Mouse (Mus musculus): ENCODE results near the gene Gm16253. TPM values are rescaled to one million over a fixed set of nuclear protein-coding genes. Genes with fewer than 3 reads are reported as not detected.
"Not testable (repeated sequence)": the region's sequence is repeated elsewhere in the genome, so short reads cannot be mapped to it uniquely, and the experiment has no call there.

Gm16253 gene
- polyA plus RNA-seq, 1 experiment from 2014 or later = 1.5 TPM

- no peak for ATAC-seq (replicated peaks; ENCODE audit: insufficient number of reproducible peaks, low FRiP score, low TSS enrichment)
- Histone ChIP-seq H3K27ac (ENCODE audit: low read depth, low read length) (peak overlapping the region; percentile 96), H3K4me1 (ENCODE audit: control insufficient read depth, insufficient read depth, low read length) (peaks cover 32% of the 10 kb centered on the region)
Measured at GRCm38 (mm10) chr3:96601941-96602703, 25.3 kb downstream of the Gm16253 start.

GRCm38 (mm10) chr3:96602704-96603084 lies 25.9 kb downstream of the Gm16253 start:
- Histone ChIP-seq H3K9me3 (replicated peaks; ENCODE audit: control insufficient read depth, low read length) (no peaks in the 10 kb centered on the region), H3K27ac (ENCODE audit: low read depth, low read length) (peak overlapping the region; percentile 96), H3K9ac (ENCODE audit: low read depth, low read length) (peak overlapping the region; percentile 87), H3K4me1 (ENCODE audit: control insufficient read depth, insufficient read depth, low read length) (peaks cover 27% of the 10 kb centered on the region), H3K4me2 (peak overlapping the region; percentile 72), H3K36me3 (ENCODE audit: control insufficient read depth, insufficient read depth, low read length) (no peaks in the 10 kb centered on the region), H3K4me3 (ENCODE audit: low read depth, low read length) (peak overlapping the region; percentile 84), H3K27me3 (ENCODE audit: control insufficient read depth, insufficient read depth, low read length) (peaks cover 2% of the 10 kb centered on the region; the same call in 1 of the 2 replicates)
- ATAC-seq (replicated peaks; ENCODE audit: insufficient number of reproducible peaks, low FRiP score, low TSS enrichment) = no peak
- WGBS (ENCODE audit: insufficient replicate concordance) = 48% methylated on average over 5 of the region's 5 CpGs

More at GRCm38 (mm10) chr3:96601941-96602703, 25.3 kb downstream of the Gm16253 start:
- H3K36me3 ChIP-seq (ENCODE audit: control insufficient read depth, insufficient read depth, low read length) = no peaks in the 10 kb centered on the region
- H3K9ac ChIP-seq (ENCODE audit: low read depth, low read length) = peak overlapping the region; percentile 87
- H3K4me2 ChIP-seq = peak overlapping the region; percentile 72
- 29% methylated on average over 10 of the region's 10 CpGs for WGBS (ENCODE audit: insufficient replicate concordance)
- peak overlapping the region; percentile 84 for H3K4me3 ChIP-seq (ENCODE audit: low read depth, low read length)
- H3K27me3 ChIP-seq (ENCODE audit: control insufficient read depth, insufficient read depth, low read length) = peaks cover 2% of the 10 kb centered on the region; the same call in 1 of the 2 replicates
- H3K9me3 ChIP-seq (replicated peaks; ENCODE audit: control insufficient read depth, low read length) = no peaks in the 10 kb centered on the region

GRCm38 (mm10) chr3:96603311-96603710 lies 26.5 kb downstream of the Gm16253 start:
- Histone ChIP-seq H3K9me3 (replicated peaks; ENCODE audit: control insufficient read depth, low read length) (no peaks in the 10 kb centered on the region), H3K4me2 (peak overlapping the region; percentile 72; the same call in 1 of the 2 replicates), H3K9ac (ENCODE audit: low read depth, low read length) (0 out of 2 replicates have a peak overlapping the region, but pooled peaks have one; percentile 39), H3K4me1 (ENCODE audit: control insufficient read depth, insufficient read depth, low read length) (peaks cover 24% of the 10 kb centered on the region), H3K27me3 (ENCODE audit: control insufficient read depth, insufficient read depth, low read length) (peaks cover 2% of the 10 kb centered on the region; the same call in 1 of the 2 replicates), H3K4me3 (ENCODE audit: low read depth, low read length) (no peak overlapping the region), H3K27ac (ENCODE audit: low read depth, low read length) (no peak overlapping the region), H3K36me3 (ENCODE audit: control insufficient read depth, insufficient read depth, low read length) (no peaks in the 10 kb centered on the region)
- no peak for ATAC-seq (replicated peaks; ENCODE audit: insufficient number of reproducible peaks, low FRiP score, low TSS enrichment)
- 77% methylated on average over 5 of the region's 5 CpGs for WGBS (ENCODE audit: insufficient replicate concordance)

GRCm38 (mm10) chr3:96606007-96606406 lies 29.2 kb downstream of the Gm16253 start:
- not testable (repeated sequence) for H3K4me3 ChIP-seq (ENCODE audit: low read depth, low read length); H3K9ac ChIP-seq (ENCODE audit: low read depth, low read length); H3K36me3 ChIP-seq (ENCODE audit: control insufficient read depth, insufficient read depth, low read length); H3K27ac ChIP-seq (ENCODE audit: low read depth, low read length); H3K27me3 ChIP-seq (ENCODE audit: control insufficient read depth, insufficient read depth, low read length); ATAC-seq (replicated peaks; ENCODE audit: insufficient number of reproducible peaks, low FRiP score, low TSS enrichment); H3K9me3 ChIP-seq (replicated peaks; ENCODE audit: control insufficient read depth, low read length); H3K4me2 ChIP-seq
- WGBS (ENCODE audit: insufficient replicate concordance) = 78% methylated on average over 3 of the region's 4 CpGs
- H3K4me1 ChIP-seq (ENCODE audit: control insufficient read depth, insufficient read depth, low read length) = peaks cover 21% of the 10 kb centered on the region

GRCm38 (mm10) chr3:96606618-96607017 lies 29.8 kb downstream of the Gm16253 start:
- H3K4me3 ChIP-seq (ENCODE audit: low read depth, low read length) = no peak overlapping the region
- no peaks in the 10 kb centered on the region for H3K27me3 ChIP-seq (ENCODE audit: control insufficient read depth, insufficient read depth, low read length)
- 86% methylated on average over 4 of the region's 4 CpGs for WGBS (ENCODE audit: insufficient replicate concordance)
- no peak for ATAC-seq (replicated peaks; ENCODE audit: insufficient number of reproducible peaks, low FRiP score, low TSS enrichment)
- no peaks in the 10 kb centered on the region for H3K9me3 ChIP-seq (replicated peaks; ENCODE audit: control insufficient read depth, low read length)
- no peaks in the 10 kb centered on the region for H3K36me3 ChIP-seq (ENCODE audit: control insufficient read depth, insufficient read depth, low read length)
- H3K4me1 ChIP-seq (ENCODE audit: control insufficient read depth, insufficient read depth, low read length) = peaks cover 21% of the 10 kb centered on the region
- no peak overlapping the region for H3K4me2 ChIP-seq
- H3K9ac ChIP-seq (ENCODE audit: low read depth, low read length) = no peak overlapping the region
- no peak overlapping the region for H3K27ac ChIP-seq (ENCODE audit: low read depth, low read length)

- no peak for ATAC-seq (replicated peaks; ENCODE audit: insufficient number of reproducible peaks, low FRiP score, low TSS enrichment)
- H3K4me3 ChIP-seq (ENCODE audit: low read depth, low read length) = no peak overlapping the region
- H3K4me1 ChIP-seq (ENCODE audit: control insufficient read depth, insufficient read depth, low read length) = no peaks in the 10 kb centered on the region
- H3K27ac ChIP-seq (ENCODE audit: low read depth, low read length) = no peak overlapping the region
- no peak overlapping the region for H3K9ac ChIP-seq (ENCODE audit: low read depth, low read length)
- no peak overlapping the region for H3K4me2 ChIP-seq
- H3K36me3 ChIP-seq (ENCODE audit: control insufficient read depth, insufficient read depth, low read length) = peaks cover 20% of the 10 kb centered on the region
- 88% methylated on average over 3 of the region's 3 CpGs for WGBS (ENCODE audit: insufficient replicate concordance)
- no peaks in the 10 kb centered on the region for H3K27me3 ChIP-seq (ENCODE audit: control insufficient read depth, insufficient read depth, low read length)
- H3K9me3 ChIP-seq (replicated peaks; ENCODE audit: control insufficient read depth, low read length) = no peaks in the 10 kb centered on the region
Measured at GRCm38 (mm10) chr3:96617941-96618340, 41.2 kb downstream of the Gm16253 start.

GRCm38 (mm10) chr3:96623201-96623600 lies 46.4 kb downstream of the Gm16253 start:
- no peak overlapping the region for H3K4me2 ChIP-seq
- H3K9ac ChIP-seq (ENCODE audit: low read depth, low read length) = no peak overlapping the region
- ATAC-seq (replicated peaks; ENCODE audit: insufficient number of reproducible peaks, low FRiP score, low TSS enrichment) = no peak
- WGBS (ENCODE audit: insufficient replicate concordance) = 84% methylated on average over 4 of the region's 4 CpGs
- H3K27ac ChIP-seq (ENCODE audit: low read depth, low read length) = no peak overlapping the region
- peaks cover 21% of the 10 kb centered on the region for H3K36me3 ChIP-seq (ENCODE audit: control insufficient read depth, insufficient read depth, low read length)
- H3K4me1 ChIP-seq (ENCODE audit: control insufficient read depth, insufficient read depth, low read length) = no peaks in the 10 kb centered on the region
- no peaks in the 10 kb centered on the region for H3K27me3 ChIP-seq (ENCODE audit: control insufficient read depth, insufficient read depth, low read length)
- H3K9me3 ChIP-seq (replicated peaks; ENCODE audit: control insufficient read depth, low read length) = no peaks in the 10 kb centered on the region
- no peak overlapping the region for H3K4me3 ChIP-seq (ENCODE audit: low read depth, low read length)

GRCm38 (mm10) chr3:96629729-96630600 lies 53.2 kb downstream of the Gm16253 start, which contains the start of gene Rbm8a:
Gene Rbm8a, plus strand, starts transcription at chr3:96629933.
- ATAC-seq (replicated peaks; ENCODE audit: insufficient number of reproducible peaks, low FRiP score, low TSS enrichment) = peak; percentile 84
- WGBS (ENCODE audit: insufficient replicate concordance) = 1% methylated on average over 48 of the region's 48 CpGs

More at GRCm38 (mm10) chr3:96629729-96630600, 53.2 kb downstream of the Gm16253 start, which contains the start of gene Rbm8a:
- Histone ChIP-seq H3K4me2 (peak within 1 kb of the TSS; percentile 94), H3K9me3 (replicated peaks; ENCODE audit: control insufficient read depth, low read length) (no peaks in the 10 kb centered on the region), H3K4me1 (ENCODE audit: control insufficient read depth, insufficient read depth, low read length) (peaks cover 7% of the 10 kb centered on the region), H3K27me3 (ENCODE audit: control insufficient read depth, insufficient read depth, low read length) (no peaks in the 10 kb centered on the region), H3K9ac (ENCODE audit: low read depth, low read length) (peak within 1 kb of the TSS; percentile 92), H3K4me3 (ENCODE audit: low read depth, low read length) (peak within 1 kb of the TSS; percentile 63), H3K27ac (ENCODE audit: low read depth, low read length) (peak within 1 kb of the TSS; percentile 78), H3K36me3 (ENCODE audit: control insufficient read depth, insufficient read depth, low read length) (0 out of 2 replicates have a peak, but pooled peaks cover 3% of the 10 kb centered on the region)
